Mouse (Mus musculus) brain, embryonic 14.5 days (tissue): ENCODE measurements around the gene Pitpnm3.

ENCODE experiments used
- CTCF ChIP-seq: fragments of 200-500 bp; IDR thresholded peaks from 2 replicates; pipeline ENCODE4 v1.5.1; 2012; ENCODE audit warnings: inconsistent platforms, mild to moderate bottlenecking, moderate library complexity, borderline replicate concordance; ENCODE audit not compliant: insufficient read depth, insufficient read length; ENCODE audit errors: extremely low read depth
- POLR2A ChIP-seq: fragments of 200-500 bp; IDR thresholded peaks from 2 replicates; pipeline ENCODE4 v1.6.1; 2012; ENCODE audit warnings: mild to moderate bottlenecking, inconsistent platforms, borderline replicate concordance; ENCODE audit not compliant: poor library complexity, insufficient read depth, insufficient read length, severe bottlenecking; ENCODE audit errors: extremely low read depth

GRCm38 (mm10) chr11:72135383-72136158, at the start of gene Pitpnm3:
- TF ChIP-seq POLR2A (no peak), CTCF (no peak)
